Mouse (Mus musculus) spleen, adult 2 months (tissue): ENCODE data around the gene Cdcp2. TPM values are rescaled to one million over a fixed set of nuclear protein-coding genes. Genes with fewer than 3 reads are reported as not detected.

Experiments
- DNase-seq, 2 experiments: peaks; one replicate each; pipeline versions ENCODE4 v3.0.0 to v3.0.0-alpha.2; 2012 to 2021; ENCODE audit warnings: low spot score in 2 of 2, low read depth in 1 of 2
- H3K27ac ChIP-seq: fragments of 200-500 bp; 2 replicates; pipeline ENCODE4 v1.5.1; 2012; ENCODE audit warnings: low read length, inconsistent platforms; ENCODE audit not compliant: insufficient read depth
- H3K27me3 ChIP-seq: fragments of 200-500 bp; 2 replicates; pipeline ENCODE4 v1.6.1; 2012; ENCODE audit warnings: mild to moderate bottlenecking, moderate library complexity, low read length, inconsistent platforms; ENCODE audit not compliant: control insufficient read depth, insufficient read depth
- H3K36me3 ChIP-seq: fragments of 200-500 bp; 2 replicates; pipeline ENCODE4 v1.6.1; 2012; ENCODE audit warnings: mild to moderate bottlenecking, low read length, inconsistent platforms; ENCODE audit not compliant: control insufficient read depth, insufficient read depth
- H3K4me1 ChIP-seq: fragments of 200-500 bp; 2 replicates; pipeline ENCODE4 v1.6.1; 2011; ENCODE audit warnings: inconsistent platforms; ENCODE audit not compliant: control insufficient read depth, insufficient read depth, insufficient read length
- H3K4me3 ChIP-seq: fragments of 200-500 bp; 2 replicates; pipeline ENCODE4 v1.5.1; 2011; ENCODE audit warnings: mild to moderate bottlenecking, inconsistent platforms; ENCODE audit not compliant: insufficient read depth, insufficient read length; ENCODE audit errors: extremely low read depth
- CTCF ChIP-seq: fragments of 200-500 bp; IDR thresholded peaks from 2 replicates; pipeline ENCODE4 v1.5.1; 2011; ENCODE audit warnings: mild to moderate bottlenecking, inconsistent platforms; ENCODE audit not compliant: insufficient read depth, insufficient read length, insufficient replicate concordance; ENCODE audit errors: extremely low read depth
- POLR2A ChIP-seq: fragments of 200-500 bp; IDR thresholded peaks from 2 replicates; pipeline ENCODE4 v1.6.1; 2011; ENCODE audit warnings: low read depth, low read length, inconsistent platforms
- WGBS: fragments of 180-500 bp; shearing (Covaris S2); methylation state at CpG from one replicate; pipeline ENCODE4 v1.1.7; 2018; 5-methylcytosine and 5-hydroxymethylcytosine counted together
- polyA plus RNA-seq: library from polyadenylated mRNA; depleted of rRNA; stranded (reverse); fragments of >200 nt; gene quantifications from 2 replicates; pipeline ENCODE4 v1.2.3, GENCODE M21; 2012; rRNA removed

Gene Cdcp2
- not detected in 2 replicates for polyA plus RNA-seq

DNA sequence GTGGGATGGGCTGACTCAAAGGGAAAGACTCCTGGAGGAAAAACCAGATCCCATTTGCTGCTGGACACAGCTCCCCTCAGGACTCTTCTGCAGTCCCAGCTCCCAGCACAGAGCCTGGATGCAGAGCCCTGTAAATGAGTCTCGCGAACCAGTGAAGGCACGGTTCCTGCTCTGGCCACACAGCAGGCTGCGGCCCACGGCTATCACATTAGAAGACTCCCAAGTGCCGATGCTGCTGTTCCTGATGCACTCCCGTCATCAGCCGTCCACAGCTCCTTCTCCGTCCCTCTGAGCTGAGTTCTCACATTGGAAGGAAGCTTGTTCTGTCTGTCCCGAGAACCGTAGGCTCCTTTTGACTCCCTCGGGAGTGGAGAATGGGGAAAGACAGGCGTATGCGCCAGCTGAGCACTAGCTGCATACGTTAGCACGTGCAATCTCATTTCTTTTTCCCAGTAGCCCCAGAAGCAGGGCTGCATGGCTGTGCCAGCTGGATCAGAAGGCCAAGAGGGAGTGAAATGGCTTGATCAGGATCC is at the start of gene Cdcp2:
Gene Cdcp2 (plus strand): TSS at position 51 of the 533 bp plus-strand sequence.
- H3K27me3 ChIP-seq = no peaks in the 10 kb centered on the region
- no peak for TF ChIP-seq CTCF
- no peak for TF ChIP-seq POLR2A
- H3K4me3 ChIP-seq = no peak within 1 kb of the TSS
- no peaks in the 10 kb centered on the region for H3K36me3 ChIP-seq
- no peak within 1 kb of the TSS for H3K27ac ChIP-seq
- no peaks in the 10 kb centered on the region for H3K4me1 ChIP-seq
- WGBS = 86% methylated on average over 16 of the region's 16 CpGs
- no peak for DNase-seq

GRCm38 (mm10) chr4:107047806-107048205 is 48.9 kb upstream of the Cdcp2 start:
- DNase-seq = no peak
- TF ChIP-seq CTCF (no peak), POLR2A (no peak)
- WGBS = 92% methylated on average over 5 of the region's 5 CpGs
- H3K4me1 ChIP-seq = no peaks in the 10 kb centered on the region
- no peak overlapping the region for H3K4me3 ChIP-seq
- H3K36me3 ChIP-seq = 0 out of 2 replicates have a peak, but pooled peaks cover 3% of the 10 kb centered on the region
- H3K27ac ChIP-seq = no peak overlapping the region
- H3K27me3 ChIP-seq = no peaks in the 10 kb centered on the region

- no peak overlapping the region for H3K27ac ChIP-seq
- H3K4me3 ChIP-seq = no peak overlapping the region
- WGBS = 77% methylated on average over 11 of the region's 11 CpGs
- no peak for TF ChIP-seq CTCF
- TF ChIP-seq POLR2A = no peak
- DNase-seq = no peak
- H3K27me3 ChIP-seq = no peaks in the 10 kb centered on the region
- H3K36me3 ChIP-seq = 0 out of 2 replicates have a peak, but pooled peaks cover 3% of the 10 kb centered on the region
- no peaks in the 10 kb centered on the region for H3K4me1 ChIP-seq
Measured at GRCm38 (mm10) chr4:107048568-107049162, 48.0 kb upstream of the Cdcp2 start.

DNA sequence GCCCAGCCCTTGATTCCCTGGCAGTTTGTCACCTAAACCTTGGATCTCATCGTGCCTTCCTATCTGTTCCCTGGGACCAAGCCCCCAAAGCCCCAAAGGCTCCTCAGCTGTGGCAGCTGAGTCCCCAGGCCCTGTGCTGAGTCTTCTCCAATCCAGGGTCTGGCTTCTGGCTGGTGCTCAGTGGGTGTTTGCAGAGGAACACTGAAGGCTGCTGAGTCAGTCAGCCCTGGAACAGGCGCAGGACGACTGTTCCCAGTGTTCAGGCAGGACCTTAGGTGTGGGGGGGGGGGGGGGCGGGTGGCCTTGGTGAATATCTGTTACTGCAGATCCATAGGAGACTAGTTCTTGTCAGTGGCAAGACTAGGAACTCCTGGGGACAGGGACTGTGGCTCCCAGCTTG is 44.8 kb upstream of the Cdcp2 start:
- no peak overlapping the region for H3K27ac ChIP-seq
- TF ChIP-seq POLR2A (no peak), CTCF (no peak)
- H3K4me3 ChIP-seq = no peak overlapping the region
- H3K36me3 ChIP-seq = peaks cover 3% of the 10 kb centered on the region
- H3K4me1 ChIP-seq = no peaks in the 10 kb centered on the region
- no peak for DNase-seq
- no peaks in the 10 kb centered on the region for H3K27me3 ChIP-seq
- 70% methylated on average over 4 of the region's 4 CpGs for WGBS

- Histone ChIP-seq H3K4me3 (no peak overlapping the region), H3K27ac (no peak overlapping the region), H3K27me3 (no peaks in the 10 kb centered on the region), H3K36me3 (peaks cover 9% of the 10 kb centered on the region), H3K4me1 (no peaks in the 10 kb centered on the region)
- DNase-seq = no peak
- WGBS = 62% methylated on average over 5 of the region's 5 CpGs
- TF ChIP-seq POLR2A (no peak), CTCF (no peak)
Measured at GRCm38 (mm10) chr4:107052962-107053553, 43.6 kb upstream of the Cdcp2 start.

DNA sequence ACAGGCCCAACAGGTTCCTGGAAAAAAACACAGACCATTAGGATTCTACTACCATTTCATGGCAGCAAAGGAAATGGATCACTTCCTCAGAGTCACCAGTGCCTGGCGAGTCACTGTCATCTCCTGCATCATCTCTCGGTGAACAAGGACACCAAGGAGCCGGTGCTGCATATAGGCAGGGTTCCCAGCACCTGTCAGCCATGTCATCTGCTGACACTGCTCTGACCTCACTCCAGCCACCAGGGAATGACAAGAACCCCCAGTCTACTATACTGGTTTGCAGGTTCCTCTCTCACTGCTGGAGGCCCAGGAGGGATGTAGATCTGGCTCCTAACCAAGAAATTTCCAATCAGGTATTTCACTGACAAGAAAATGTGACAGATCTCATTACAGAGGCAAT is 40.6 kb upstream of the Cdcp2 start:
- DNase-seq = no peak
- no peaks in the 10 kb centered on the region for H3K27me3 ChIP-seq
- no peak overlapping the region for H3K4me3 ChIP-seq
- TF ChIP-seq CTCF (no peak), POLR2A (no peak)
- 93% methylated on average over 3 of the region's 3 CpGs for WGBS
- H3K27ac ChIP-seq = no peak overlapping the region
- H3K4me1 ChIP-seq = no peaks in the 10 kb centered on the region
- H3K36me3 ChIP-seq = peaks cover 16% of the 10 kb centered on the region

- H3K27ac ChIP-seq = no peak overlapping the region
- WGBS = 80% methylated on average over 5 of the region's 5 CpGs
- H3K27me3 ChIP-seq = no peaks in the 10 kb centered on the region
- peaks cover 24% of the 10 kb centered on the region for H3K36me3 ChIP-seq
- no peak overlapping the region for H3K4me3 ChIP-seq
- TF ChIP-seq POLR2A = no peak
- no peak for TF ChIP-seq CTCF
- no peak for DNase-seq
- H3K4me1 ChIP-seq = no peaks in the 10 kb centered on the region
Measured at GRCm38 (mm10) chr4:107058346-107058745, 38.3 kb upstream of the Cdcp2 start.
